Mouse (Mus musculus) MEL (cell line): ENCODE results near the gene Cog4. TPM values are rescaled to one million over a fixed set of nuclear protein-coding genes. Genes with fewer than 3 reads are reported as not detected.
"Not testable (repeated sequence)": the region's sequence is repeated elsewhere in the genome, so short reads cannot be mapped to it uniquely, and the experiment has no call there.

Source experiments
- DNase-seq: peaks from one replicate; pipeline ENCODE4 v3.0.0; 2011; ENCODE audit warnings: low read depth, low spot score
- H3K27ac ChIP-seq: 2 replicates; pipeline ENCODE4 v1.5.1; 2012; ENCODE audit warnings: low read depth, mild to moderate bottlenecking, control low read depth, low read length, moderate library complexity; ENCODE audit not compliant: control insufficient read depth
- H3K27me3 ChIP-seq, 2 experiments: fragments of 150-350 bp in 1 of 2; sonication (generic) in 1 of 2; 2 replicates each; pipeline ENCODE4 v1.6.1; 2012; ENCODE audit warnings: low read length in 2 of 2, mild to moderate bottlenecking in 2 of 2, improper control_type of control experiment in 1 of 2, moderate library complexity in 1 of 2; ENCODE audit not compliant: insufficient read depth in 2 of 2, control insufficient read depth in 1 of 2
- H3K36me3 ChIP-seq, 2 experiments: 2 replicates each; pipeline ENCODE4 v1.6.1; 2012 to 2014; ENCODE audit warnings: low read length in 2 of 2, improper control_type of control experiment in 1 of 2, inconsistent platforms in 1 of 2, mild to moderate bottlenecking in 1 of 2; ENCODE audit not compliant: insufficient read depth in 2 of 2, control insufficient read depth in 1 of 2
- H3K4me1 ChIP-seq, 2 experiments: fragments of 150-350 bp in 1 of 2; sonication (generic) in 1 of 2; 2 replicates each; pipeline ENCODE4 v1.6.1; 2012; ENCODE audit warnings: low read length in 2 of 2, improper control_type of control experiment in 1 of 2, mild to moderate bottlenecking in 1 of 2; ENCODE audit not compliant: insufficient read depth in 2 of 2, control insufficient read depth in 1 of 2
- H3K4me3 ChIP-seq, 2 experiments: fragments of 150-350 bp in 1 of 2; sonication (generic) in 1 of 2; 2 replicates each; pipeline ENCODE4 v1.5.1; 2012; ENCODE audit warnings: low read depth in 2 of 2, low read length in 2 of 2, mild to moderate bottlenecking in 2 of 2, moderate library complexity in 2 of 2, control low read depth in 1 of 2, improper control_type of control experiment in 1 of 2; ENCODE audit not compliant: control insufficient read depth in 1 of 2, insufficient read depth in 1 of 2
- H3K79me2 ChIP-seq: 2 replicates; pipeline ENCODE4 v1.6.1; 2012; ENCODE audit warnings: mild to moderate bottlenecking, low read length, moderate library complexity; ENCODE audit not compliant: control insufficient read depth, poor library complexity, insufficient read depth
- H3K9ac ChIP-seq: 2 replicates; pipeline ENCODE4 v1.6.1; 2012; ENCODE audit warnings: low read depth, mild to moderate bottlenecking, control low read depth, low read length, moderate library complexity; ENCODE audit not compliant: control insufficient read depth, poor library complexity, severe bottlenecking
- H3K9me3 ChIP-seq: fragments of 150-350 bp; sonication (generic); replicated peaks from 2 replicates; pipeline ENCODE4 v1.6.1; 2012; ENCODE audit warnings: mild to moderate bottlenecking, low read length, improper control_type of control experiment, moderate library complexity; ENCODE audit not compliant: insufficient read depth
- BHLHE40 ChIP-seq: IDR thresholded peaks from 2 replicates; pipeline ENCODE4 v1.6.1; 2012; ENCODE audit warnings: low read depth, mild to moderate bottlenecking, inconsistent platforms, low read length, improper control_type of control experiment, borderline replicate concordance
- CTCF ChIP-seq, 3 experiments: IDR thresholded peaks in 2 of 3; conservative IDR thresholded peaks in 1 of 3; 2 replicates each; pipeline ENCODE4 v1.5.1; 2011 to 2012; ENCODE audit warnings: low read length in 3 of 3, low read depth in 2 of 3, mild to moderate bottlenecking in 2 of 3, improper control_type of control experiment in 1 of 3, inconsistent platforms in 1 of 3, mixed read lengths in 1 of 3, moderate library complexity in 1 of 3; ENCODE audit not compliant: control insufficient read depth in 1 of 3, insufficient read depth in 1 of 3, poor library complexity in 1 of 3, severe bottlenecking in 1 of 3
- E2F4 ChIP-seq: IDR thresholded peaks from 2 replicates; pipeline ENCODE4 v1.6.1; 2011; ENCODE audit warnings: low read depth, low read length, improper control_type of control experiment, borderline replicate concordance
- EP300 ChIP-seq, 2 experiments: IDR thresholded peaks; 2 replicates each; pipeline ENCODE4 v1.6.1; 2011; ENCODE audit warnings: improper control_type of control experiment in 2 of 2, low read length in 2 of 2, low read depth in 1 of 2, mild to moderate bottlenecking in 1 of 2
- ETS1 ChIP-seq: IDR thresholded peaks from 2 replicates; pipeline ENCODE4 v1.6.1; 2012; ENCODE audit warnings: low read depth, mild to moderate bottlenecking, inconsistent platforms, low read length, improper control_type of control experiment, moderate library complexity
- GABPA ChIP-seq: IDR thresholded peaks from 2 replicates; pipeline ENCODE4 v1.6.1; 2012; ENCODE audit warnings: low read depth, mild to moderate bottlenecking, inconsistent platforms, low read length, improper control_type of control experiment, moderate library complexity
- GATA1 ChIP-seq: IDR thresholded peaks from 2 replicates; pipeline ENCODE4 v1.6.1; 2011; ENCODE audit warnings: low read depth, low read length, improper control_type of control experiment
- HCFC1 ChIP-seq: IDR thresholded peaks from 2 replicates; pipeline ENCODE4 v1.6.1; 2012; ENCODE audit warnings: low read depth, mild to moderate bottlenecking, inconsistent platforms, low read length, improper control_type of control experiment, moderate library complexity
- JUND ChIP-seq: IDR thresholded peaks from 2 replicates; pipeline ENCODE4 v1.6.1; 2011; ENCODE audit warnings: low read depth, mild to moderate bottlenecking, improper control_type of control experiment, low read length
- KAT2A ChIP-seq: conservative IDR thresholded peaks from 2 replicates; pipeline ENCODE4 v1.6.1; 2012; ENCODE audit warnings: low read depth, low read length, improper control_type of control experiment, inconsistent platforms
- MAFK ChIP-seq: IDR thresholded peaks from 2 replicates; pipeline ENCODE4 v1.6.1; 2011; ENCODE audit warnings: low read depth, mild to moderate bottlenecking, low read length, improper control_type of control experiment, borderline replicate concordance
- MAX ChIP-seq: IDR thresholded peaks from 2 replicates; pipeline ENCODE4 v1.6.1; 2011; ENCODE audit warnings: low read length, improper control_type of control experiment
- MAZ ChIP-seq: IDR thresholded peaks from 2 replicates; pipeline ENCODE4 v1.6.1; 2012; ENCODE audit warnings: low read depth, mild to moderate bottlenecking, inconsistent platforms, low read length, improper control_type of control experiment
- MEF2A ChIP-seq: IDR thresholded peaks from 2 replicates; pipeline ENCODE4 v1.6.1; 2014; ENCODE audit warnings: low read depth, mild to moderate bottlenecking, inconsistent platforms, low read length, improper control_type of control experiment; ENCODE audit not compliant: poor library complexity, insufficient replicate concordance, severe bottlenecking; ENCODE audit errors: extremely low read depth
- MXI1 ChIP-seq: IDR thresholded peaks from 2 replicates; pipeline ENCODE4 v1.6.1; 2011; ENCODE audit warnings: mild to moderate bottlenecking, low read depth, low read length, improper control_type of control experiment
- MYB ChIP-seq: IDR thresholded peaks from 2 replicates; pipeline ENCODE4 v1.6.1; 2011; ENCODE audit warnings: mild to moderate bottlenecking, low read depth, low read length, improper control_type of control experiment
- NRF1 ChIP-seq: IDR thresholded peaks from 2 replicates; pipeline ENCODE4 v1.6.1; 2014; ENCODE audit warnings: low read depth, mild to moderate bottlenecking, inconsistent platforms, low read length, improper control_type of control experiment, moderate library complexity; ENCODE audit not compliant: poor library complexity, insufficient read depth, severe bottlenecking
- POLR2A ChIP-seq, 2 experiments: IDR thresholded peaks; 2 replicates each; pipeline ENCODE4 v1.6.1; 2011 to 2012; ENCODE audit warnings: low read length in 2 of 2, mild to moderate bottlenecking in 2 of 2, control low read depth in 1 of 2, improper control_type of control experiment in 1 of 2, low read depth in 1 of 2, moderate library complexity in 1 of 2; ENCODE audit not compliant: control insufficient read depth in 1 of 2, insufficient read depth in 1 of 2, poor library complexity in 1 of 2
- POLR2AphosphoS2 ChIP-seq: IDR thresholded peaks from 2 replicates; pipeline ENCODE4 v1.6.1; 2011; ENCODE audit warnings: low read length, improper control_type of control experiment
- RAD21 ChIP-seq: IDR thresholded peaks from 2 replicates; pipeline ENCODE4 v1.6.1; 2011; ENCODE audit warnings: mild to moderate bottlenecking, low read depth, low read length, improper control_type of control experiment
- TBP ChIP-seq: IDR thresholded peaks from 2 replicates; pipeline ENCODE4 v1.8.0; 2011; ENCODE audit warnings: low read depth, low read length, improper control_type of control experiment
- TCF12 ChIP-seq: IDR thresholded peaks from 2 replicates; pipeline ENCODE4 v1.6.1; 2014; ENCODE audit warnings: low read depth, mild to moderate bottlenecking, inconsistent platforms, low read length, improper control_type of control experiment, moderate library complexity
- UBTF ChIP-seq: IDR thresholded peaks from 2 replicates; pipeline ENCODE4 v1.6.1; 2012; ENCODE audit warnings: low read depth, mild to moderate bottlenecking, inconsistent platforms, low read length, improper control_type of control experiment, moderate library complexity, borderline replicate concordance; ENCODE audit not compliant: insufficient read depth
- USF1 ChIP-seq: IDR thresholded peaks from 2 replicates; pipeline ENCODE4 v1.6.1; 2014; ENCODE audit warnings: low read depth, mild to moderate bottlenecking, inconsistent platforms, low read length, improper control_type of control experiment, moderate library complexity
- USF2 ChIP-seq, 2 experiments: IDR thresholded peaks; 2 replicates each; pipeline ENCODE4 v1.6.1; 2011 to 2012; ENCODE audit warnings: improper control_type of control experiment in 2 of 2, low read length in 2 of 2, borderline replicate concordance in 1 of 2, inconsistent platforms in 1 of 2, low read depth in 1 of 2, mild to moderate bottlenecking in 1 of 2; ENCODE audit not compliant: insufficient read depth in 1 of 2
- ZKSCAN1 ChIP-seq: IDR thresholded peaks from 2 replicates; pipeline ENCODE4 v1.6.1; 2012; ENCODE audit warnings: low read depth, mild to moderate bottlenecking, inconsistent platforms, low read length, improper control_type of control experiment, moderate library complexity
- ZMIZ1 ChIP-seq: IDR thresholded peaks from 2 replicates; pipeline ENCODE4 v1.6.1; 2012; ENCODE audit warnings: low read depth, mild to moderate bottlenecking, inconsistent platforms, low read length, improper control_type of control experiment, moderate library complexity
- ZNF384 ChIP-seq: IDR thresholded peaks from 2 replicates; pipeline ENCODE4 v1.6.1; 2012; ENCODE audit warnings: low read depth, mild to moderate bottlenecking, inconsistent platforms, low read length, improper control_type of control experiment
- polyA plus RNA-seq, 2 experiments: library from polyadenylated mRNA; stranded (reverse) in 1 of 2; unstranded in 1 of 2; fragments of >175 nt in 1 of 2; fragments of >200 nt in 1 of 2; gene quantifications; 2 replicates each; pipeline versions ENCODE4 v1.2.1 to v1.2.4; 2012; ENCODE audit warnings: low replicate concordance in 2 of 2, low read depth in 1 of 2; ENCODE audit not compliant: insufficient read length in 2 of 2, insufficient read depth in 1 of 2, missing spikeins in 1 of 2
- total RNA-seq: library from RNA; depleted of rRNA; stranded (reverse); fragments of 300-350 nt; gene quantifications from 2 replicates; pipeline ENCODE4 v1.2.3, GENCODE M21; 2012

Cog4 gene
- total and polyA plus RNA-seq, 3 experiments = 32.1 to 35.3 TPM; not detected in 1

DNA sequence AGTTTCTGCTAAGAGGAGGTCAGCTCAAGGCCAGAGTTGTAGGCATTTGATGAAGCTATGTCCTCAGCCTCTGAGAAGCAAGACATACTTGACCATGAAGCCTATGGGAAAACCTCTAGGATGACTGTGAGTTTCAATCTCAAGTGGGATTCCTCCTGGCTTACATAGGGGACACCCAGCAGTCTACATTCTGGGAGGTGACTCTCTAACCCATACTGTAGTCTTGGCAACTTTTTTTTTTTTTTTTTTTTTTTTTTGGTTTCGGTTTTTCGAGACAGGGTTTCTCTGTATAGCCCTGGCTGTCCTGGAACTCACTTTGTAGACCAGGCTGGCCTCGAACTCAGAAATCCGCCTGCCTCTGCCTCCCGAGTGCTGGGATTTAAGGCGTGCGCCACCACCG, 83.3 kb downstream of the Cog4 start:
- Histone ChIP-seq H3K4me3 (peak overlapping the region in 1 of 2 experiments; percentile 17; a peak in 2 of 4 replicates), H3K27ac (peak overlapping the region; percentile 97), H3K36me3 (peaks cover 0 to 57% of the 10 kb centered on the region in 2 experiments; a peak in 2 of 4 replicates), H3K9ac (peak overlapping the region; percentile 32), H3K4me1 (peaks cover 41 to 67% of the 10 kb centered on the region in 2 experiments)
- H3K27me3 ChIP-seq, H3K79me2 ChIP-seq, H3K9me3 ChIP-seq, DNase-seq: not testable (repeated sequence)
- TF ChIP-seq ZNF384 = peak; percentile 90

DNA sequence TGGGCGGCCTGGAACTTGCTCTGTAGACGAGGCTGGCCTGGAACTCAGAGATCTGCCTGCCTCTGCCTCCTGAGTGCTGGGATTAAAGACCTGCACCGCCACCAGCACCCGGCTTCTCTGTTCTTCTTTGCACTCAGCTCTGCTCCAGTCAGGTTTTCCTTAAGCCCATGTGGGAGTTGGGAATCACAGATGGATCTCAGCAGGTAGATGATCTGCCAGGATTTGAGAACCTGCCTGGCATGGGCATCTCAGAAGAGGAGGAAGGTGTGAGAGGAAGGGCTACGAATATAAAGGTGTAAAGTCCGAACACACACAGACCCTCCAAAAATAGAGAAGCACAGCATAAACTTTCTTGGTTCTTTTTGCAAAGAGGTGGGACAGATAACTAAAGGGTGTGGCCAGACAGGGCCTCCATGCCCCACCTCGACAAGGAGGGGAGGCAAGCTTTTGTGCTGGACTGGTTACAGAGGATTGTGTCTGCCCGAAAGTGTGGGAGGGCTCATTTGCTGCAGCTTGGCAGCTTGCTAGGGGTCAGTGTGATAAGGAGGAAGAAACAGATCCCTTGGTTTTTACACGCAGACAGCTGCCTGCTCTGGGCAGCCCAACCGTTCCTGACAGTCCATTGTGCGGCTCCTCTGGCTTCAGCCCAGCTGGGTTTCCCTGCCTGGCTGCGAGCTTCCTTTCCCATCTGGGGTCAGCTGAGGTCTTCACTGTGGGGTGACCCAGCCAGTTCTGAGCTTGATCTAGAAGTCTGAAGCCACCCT, 85.0 kb downstream of the Cog4 start:
- peak; percentile 88 for DNase-seq
- Histone ChIP-seq H3K9ac (peak overlapping the region; percentile 57), H3K36me3 (peaks cover 0 to 59% of the 10 kb centered on the region in 2 experiments; a peak in 2 of 4 replicates), H3K27ac (peak overlapping the region; percentile 92), H3K9me3 (no peaks in the 10 kb centered on the region), H3K79me2 (no peaks in the 10 kb centered on the region), H3K27me3 (no peaks in the 10 kb centered on the region), H3K4me1 (peaks cover 41 to 72% of the 10 kb centered on the region in 2 experiments), H3K4me3 (peak overlapping the region; percentile 35 to 49)
- peak; percentile 85 for TF ChIP-seq ETS1
- peak in 1 of 2 experiments; percentile 52; a peak in 1 of 4 replicates for TF ChIP-seq POLR2A (IDR thresholded peaks at IDR 0.05; ENCODE audit: control insufficient read depth in 1 of 2, insufficient read depth in 1 of 2, low read depth in 1 of 2, low read length in 2 of 2, poor library complexity in 1 of 2)
- 0 out of 2 replicates have a peak, but pooled peaks have one; percentile 23 for TF ChIP-seq KAT2A
- no peak for TF ChIP-seq GABPA
- TF ChIP-seq NRF1 = no peak
- TF ChIP-seq USF2 (IDR thresholded peaks at IDR 0.05; ENCODE audit: borderline replicate concordance in 1 of 2, insufficient read depth in 1 of 2, low read depth in 1 of 2, low read length in 2 of 2) = no peak
- no peak for TF ChIP-seq JUND
- peak; percentile 24; the same call in 1 of the 2 replicates for TF ChIP-seq HCFC1
- no peak for TF ChIP-seq POLR2AphosphoS2
- peak; percentile 38; the same call in 1 of the 2 replicates for TF ChIP-seq ZNF384
- TF ChIP-seq CTCF (IDR thresholded peaks at IDR 0.05 in 2 of 3, conservative IDR thresholded peaks at IDR 0.05 in 1 of 3; ENCODE audit: control insufficient read depth in 1 of 3, insufficient read depth in 1 of 3, low read depth in 2 of 3, low read length in 3 of 3, poor library complexity in 1 of 3, severe bottlenecking in 1 of 3) = no peak
- TF ChIP-seq TCF12 = peak; percentile 74
- TF ChIP-seq USF1 = no peak
- TF ChIP-seq ZMIZ1 = peak; percentile 46; the same call in 1 of the 2 replicates
- TF ChIP-seq UBTF = no peak
- TF ChIP-seq BHLHE40 = no peak
- peak; percentile 51; the same call in 1 of the 2 replicates for TF ChIP-seq MAX
- no peak for TF ChIP-seq E2F4
- no peak for TF ChIP-seq MEF2A
- peak; percentile 64 to 71 for TF ChIP-seq EP300 (IDR thresholded peaks at IDR 0.05; ENCODE audit: low read depth in 1 of 2, low read length in 2 of 2)
- TF ChIP-seq MAZ = peak; percentile 53; the same call in 1 of the 2 replicates
- TF ChIP-seq MXI1 = no peak; the same call in 1 of the 2 replicates
- TF ChIP-seq MAFK = no peak
- peak; percentile 71 for TF ChIP-seq TBP
- no peak for TF ChIP-seq RAD21
- 0 out of 2 replicates have a peak, but pooled peaks have one; percentile 34 for TF ChIP-seq MYB
- peak; percentile 53 for TF ChIP-seq GATA1
- no peak for TF ChIP-seq ZKSCAN1
